Mouse (Mus musculus): ENCODE results near the gene Rnase9. TPM values are rescaled to one million over a fixed set of nuclear protein-coding genes. Genes with fewer than 3 reads are reported as not detected.
"Not testable (repeated sequence)": the region's sequence is repeated elsewhere in the genome, so short reads cannot be mapped to it uniquely, and the experiment has no call there.

The Rnase9 gene
- polyA plus RNA-seq, 1 experiment: not detected

- Histone ChIP-seq H3K36me3 (ENCODE audit: control insufficient read depth) (no peaks in the 10 kb centered on the region), H3K4me3 (replicated peaks) (no peak overlapping the region), H3K9me3 (ENCODE audit: control insufficient read depth, low read length) (no peaks in the 10 kb centered on the region), H3K27me3 (ENCODE audit: control insufficient read depth) (no peaks in the 10 kb centered on the region), H3K4me1 (ENCODE audit: control insufficient read depth) (0 out of 2 replicates have a peak, but pooled peaks cover 1% of the 10 kb centered on the region)
- TF ChIP-seq GATA1 (IDR thresholded peaks at IDR 0.05; ENCODE audit: low read length) (no peak), TAL1 (IDR thresholded peaks at IDR 0.05; ENCODE audit: low read length) (no peak)
Measured at GRCm38 (mm10) chr14:51026391-51027133, 15.1 kb downstream of the Rnase9 start.

GRCm38 (mm10) chr14:51024820-51025219 is 16.8 kb downstream of the Rnase9 start:
- H3K4me3 ChIP-seq (replicated peaks): no peak overlapping the region
- H3K9me3 ChIP-seq (ENCODE audit: control insufficient read depth, low read length): no peaks in the 10 kb centered on the region
- TF ChIP-seq TAL1 (IDR thresholded peaks at IDR 0.05; ENCODE audit: low read length) (no peak), GATA1 (IDR thresholded peaks at IDR 0.05; ENCODE audit: low read length) (no peak)
- H3K27me3 ChIP-seq (ENCODE audit: control insufficient read depth): no peaks in the 10 kb centered on the region
- no peaks in the 10 kb centered on the region for H3K36me3 ChIP-seq (ENCODE audit: control insufficient read depth)
- H3K4me1 ChIP-seq (ENCODE audit: control insufficient read depth): 0 out of 2 replicates have a peak, but pooled peaks cover 1% of the 10 kb centered on the region

- Histone ChIP-seq H3K27me3 (ENCODE audit: control insufficient read depth) (no peaks in the 10 kb centered on the region), H3K4me1 (ENCODE audit: control insufficient read depth) (0 out of 2 replicates have a peak, but pooled peaks cover 1% of the 10 kb centered on the region), H3K36me3 (ENCODE audit: control insufficient read depth) (no peaks in the 10 kb centered on the region), H3K4me3 (replicated peaks) (no peak overlapping the region), H3K9me3 (ENCODE audit: control insufficient read depth, low read length) (no peaks in the 10 kb centered on the region)
- TF ChIP-seq TAL1 (IDR thresholded peaks at IDR 0.05; ENCODE audit: low read length) (no peak), GATA1 (IDR thresholded peaks at IDR 0.05; ENCODE audit: low read length) (no peak)
Measured at GRCm38 (mm10) chr14:51023457-51023856, 18.2 kb downstream of the Rnase9 start.

- TF ChIP-seq TAL1 (IDR thresholded peaks at IDR 0.05; ENCODE audit: low read length): no peak
- TF ChIP-seq GATA1 (IDR thresholded peaks at IDR 0.05; ENCODE audit: low read length): no peak
- H3K36me3 ChIP-seq (ENCODE audit: control insufficient read depth): no peaks in the 10 kb centered on the region
Measured at GRCm38 (mm10) chr14:51017256-51017655, 24.4 kb downstream of the Rnase9 start.

GRCm38 (mm10) chr14:51015780-51016179 is 25.9 kb downstream of the Rnase9 start:
- Histone ChIP-seq H3K4me3 (replicated peaks) (no peak overlapping the region), H3K36me3 (ENCODE audit: control insufficient read depth) (no peaks in the 10 kb centered on the region), H3K4me1 (ENCODE audit: control insufficient read depth) (no peaks in the 10 kb centered on the region), H3K27me3 (ENCODE audit: control insufficient read depth) (no peaks in the 10 kb centered on the region), H3K9me3 (ENCODE audit: control insufficient read depth, low read length) (peaks cover 2% of the 10 kb centered on the region; the same call in 1 of the 2 replicates)
- no peak for TF ChIP-seq TAL1 (IDR thresholded peaks at IDR 0.05; ENCODE audit: low read length)
- no peak for TF ChIP-seq GATA1 (IDR thresholded peaks at IDR 0.05; ENCODE audit: low read length)

More at GRCm38 (mm10) chr14:51017256-51017655, 24.4 kb downstream of the Rnase9 start:
- peaks cover under 1% of the 10 kb centered on the region; the same call in 1 of the 2 replicates for H3K9me3 ChIP-seq (ENCODE audit: control insufficient read depth, low read length)
- no peaks in the 10 kb centered on the region for H3K4me1 ChIP-seq (ENCODE audit: control insufficient read depth)
- H3K4me3 ChIP-seq (replicated peaks): no peak overlapping the region
- no peaks in the 10 kb centered on the region for H3K27me3 ChIP-seq (ENCODE audit: control insufficient read depth)

GRCm38 (mm10) chr14:51014724-51015123 is 26.9 kb downstream of the Rnase9 start:
- not testable (repeated sequence) for H3K36me3 ChIP-seq (ENCODE audit: control insufficient read depth); H3K27me3 ChIP-seq (ENCODE audit: control insufficient read depth); H3K4me1 ChIP-seq (ENCODE audit: control insufficient read depth); H3K9me3 ChIP-seq (ENCODE audit: control insufficient read depth, low read length); H3K4me3 ChIP-seq (replicated peaks)

GRCm38 (mm10) chr14:51009572-51009971 is 32.1 kb downstream of the Rnase9 start:
- no peak overlapping the region for H3K4me3 ChIP-seq (replicated peaks)

GRCm38 (mm10) chr14:51008781-51009180 is 32.9 kb downstream of the Rnase9 start:
- Histone ChIP-seq H3K9me3 (ENCODE audit: control insufficient read depth, low read length) (peaks cover 2% of the 10 kb centered on the region; the same call in 1 of the 2 replicates), H3K4me1 (ENCODE audit: control insufficient read depth) (no peaks in the 10 kb centered on the region), H3K4me3 (replicated peaks) (no peak overlapping the region), H3K36me3 (ENCODE audit: control insufficient read depth) (no peaks in the 10 kb centered on the region), H3K27me3 (ENCODE audit: control insufficient read depth) (no peaks in the 10 kb centered on the region)
- no peak for TF ChIP-seq TAL1 (IDR thresholded peaks at IDR 0.05; ENCODE audit: low read length)
- no peak for TF ChIP-seq GATA1 (IDR thresholded peaks at IDR 0.05; ENCODE audit: low read length)

More at GRCm38 (mm10) chr14:51009572-51009971, 32.1 kb downstream of the Rnase9 start:
- peaks cover 2% of the 10 kb centered on the region; the same call in 1 of the 2 replicates for H3K9me3 ChIP-seq (ENCODE audit: control insufficient read depth, low read length)
- no peaks in the 10 kb centered on the region for H3K4me1 ChIP-seq (ENCODE audit: control insufficient read depth)
- TF ChIP-seq GATA1 (IDR thresholded peaks at IDR 0.05; ENCODE audit: low read length): no peak
- no peak for TF ChIP-seq TAL1 (IDR thresholded peaks at IDR 0.05; ENCODE audit: low read length)
- no peaks in the 10 kb centered on the region for H3K27me3 ChIP-seq (ENCODE audit: control insufficient read depth)
- no peaks in the 10 kb centered on the region for H3K36me3 ChIP-seq (ENCODE audit: control insufficient read depth)

GRCm38 (mm10) chr14:51007914-51008713 is 33.6 kb downstream of the Rnase9 start:
- TF ChIP-seq GATA1 (IDR thresholded peaks at IDR 0.05; ENCODE audit: low read length) (no peak), TAL1 (IDR thresholded peaks at IDR 0.05; ENCODE audit: low read length) (no peak)
- Histone ChIP-seq H3K36me3 (ENCODE audit: control insufficient read depth) (no peaks in the 10 kb centered on the region), H3K4me1 (ENCODE audit: control insufficient read depth) (no peaks in the 10 kb centered on the region), H3K4me3 (replicated peaks) (no peak overlapping the region), H3K9me3 (ENCODE audit: control insufficient read depth, low read length) (peaks cover 2% of the 10 kb centered on the region; the same call in 1 of the 2 replicates), H3K27me3 (ENCODE audit: control insufficient read depth) (no peaks in the 10 kb centered on the region)
